Mouse (Mus musculus): ENCODE data around the gene Mx1. TPM values are rescaled to one million over a fixed set of nuclear protein-coding genes. Genes with fewer than 3 reads are reported as not detected.

The Mx1 gene
- total and polyA plus RNA-seq, 2 experiments from 2014 or later = 0.22 to 0.80 TPM

DNA sequence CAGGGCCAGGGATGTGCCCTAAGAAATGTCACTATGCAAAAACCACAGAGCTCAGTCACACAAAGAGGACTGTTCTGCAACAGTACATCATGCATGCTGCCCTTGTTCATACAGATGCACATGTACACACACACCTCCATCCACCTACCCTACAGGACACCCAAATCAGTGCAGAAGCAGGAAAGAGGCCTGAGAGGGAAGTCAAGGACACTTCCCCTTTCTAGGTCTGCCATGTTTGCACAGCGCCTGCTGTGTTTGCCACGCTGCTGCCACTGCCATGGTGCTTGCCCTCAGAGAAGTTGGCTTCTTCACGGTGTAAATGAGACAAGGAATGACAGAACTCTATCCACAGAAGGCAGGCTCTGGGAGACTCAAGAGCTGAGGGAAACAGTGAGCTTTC is 41.1 kb upstream of the Mx1 start:
- H3K9ac ChIP-seq (replicated peaks; ENCODE audit: low read depth, low read length) = no peak overlapping the region
- DNase-seq (ENCODE audit: low spot score) (no peak), ATAC-seq (ENCODE audit: insufficient read depth, low read depth) (no peak)
- H3K4me1 ChIP-seq (ENCODE audit: control insufficient read depth, insufficient read depth) = no peaks in the 10 kb centered on the region
- no peaks in the 10 kb centered on the region for H3K27me3 ChIP-seq (ENCODE audit: control insufficient read depth, insufficient read depth, low read length)
- TF ChIP-seq CTCF (IDR thresholded peaks at IDR 0.05; ENCODE audit: low read depth) (no peak), EP300 (IDR thresholded peaks at IDR 0.05; ENCODE audit: low read depth) (no peak)
- no peaks in the 10 kb centered on the region for H3K36me3 ChIP-seq (replicated peaks; ENCODE audit: control insufficient read depth, insufficient read depth, low read length)
- H3K9me3 ChIP-seq (replicated peaks; ENCODE audit: control insufficient read depth, low read length) = no peaks in the 10 kb centered on the region
- H3K4me2 ChIP-seq (ENCODE audit: low read depth, low read length) = no peak overlapping the region
- 79% methylated on average over 3 of the region's 3 CpGs for WGBS
- H3K27ac ChIP-seq (ENCODE audit: low read depth) = no peak overlapping the region
- H3K4me3 ChIP-seq (ENCODE audit: low read depth, low read length) = no peak overlapping the region

DNA sequence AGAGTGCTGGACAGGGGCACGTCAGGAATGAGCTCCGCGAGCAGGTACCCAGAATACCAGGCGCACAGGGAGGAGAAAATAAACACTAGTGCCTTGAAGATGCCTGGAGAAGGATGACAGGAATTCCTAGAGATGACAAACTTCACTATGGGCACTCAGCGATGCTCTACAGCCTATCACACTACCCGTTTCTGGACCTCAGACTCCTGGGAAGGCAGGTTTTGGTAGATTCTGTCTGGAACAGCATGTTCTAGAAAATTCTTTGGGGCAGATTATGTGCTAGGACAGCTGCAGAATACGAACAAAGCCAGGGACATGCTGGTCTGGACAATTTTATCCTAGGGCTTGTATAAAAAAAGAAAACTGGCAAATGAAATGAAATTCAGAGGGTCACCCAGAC is 38.2 kb upstream of the Mx1 start:
- ATAC-seq (ENCODE audit: insufficient read depth, low read depth) = no peak
- Histone ChIP-seq H3K4me3 (ENCODE audit: low read depth, low read length) (no peak overlapping the region), H3K9ac (replicated peaks; ENCODE audit: low read depth, low read length) (no peak overlapping the region), H3K4me1 (ENCODE audit: control insufficient read depth, insufficient read depth) (no peaks in the 10 kb centered on the region), H3K9me3 (replicated peaks; ENCODE audit: control insufficient read depth, low read length) (no peaks in the 10 kb centered on the region), H3K27me3 (ENCODE audit: control insufficient read depth, insufficient read depth, low read length) (no peaks in the 10 kb centered on the region), H3K36me3 (replicated peaks; ENCODE audit: control insufficient read depth, insufficient read depth, low read length) (no peaks in the 10 kb centered on the region), H3K27ac (ENCODE audit: low read depth) (no peak overlapping the region), H3K4me2 (ENCODE audit: low read depth, low read length) (no peak overlapping the region)
- no peak for TF ChIP-seq EP300 (IDR thresholded peaks at IDR 0.05; ENCODE audit: low read depth)
- no peak for TF ChIP-seq CTCF (IDR thresholded peaks at IDR 0.05; ENCODE audit: low read depth)
- WGBS = 81% methylated on average over 7 of the region's 7 CpGs
- DNase-seq (ENCODE audit: low spot score) = no peak

GRCm38 (mm10) chr16:97499450-97499849 is 36.7 kb upstream of the Mx1 start:
- 84% methylated on average over 7 of the region's 7 CpGs for WGBS
- no peak overlapping the region for H3K9ac ChIP-seq (replicated peaks; ENCODE audit: low read depth, low read length)
- no peak overlapping the region for H3K27ac ChIP-seq (ENCODE audit: low read depth)
- no peak overlapping the region for H3K4me2 ChIP-seq (ENCODE audit: low read depth, low read length)
- ATAC-seq (ENCODE audit: insufficient read depth, low read depth) (no peak), DNase-seq (ENCODE audit: low spot score) (no peak)
- H3K4me3 ChIP-seq (ENCODE audit: low read depth, low read length) = no peak overlapping the region
- no peaks in the 10 kb centered on the region for H3K9me3 ChIP-seq (replicated peaks; ENCODE audit: control insufficient read depth, low read length)
- H3K36me3 ChIP-seq (replicated peaks; ENCODE audit: control insufficient read depth, insufficient read depth, low read length) = no peaks in the 10 kb centered on the region
- TF ChIP-seq EP300 (IDR thresholded peaks at IDR 0.05; ENCODE audit: low read depth) (no peak), CTCF (IDR thresholded peaks at IDR 0.05; ENCODE audit: low read depth) (no peak)
- H3K27me3 ChIP-seq (ENCODE audit: control insufficient read depth, insufficient read depth, low read length) = no peaks in the 10 kb centered on the region
- no peaks in the 10 kb centered on the region for H3K4me1 ChIP-seq (ENCODE audit: control insufficient read depth, insufficient read depth)

GRCm38 (mm10) chr16:97498139-97498538 is 35.4 kb upstream of the Mx1 start:
- no peak overlapping the region for H3K9ac ChIP-seq (replicated peaks; ENCODE audit: low read depth, low read length)
- no peak for ATAC-seq (ENCODE audit: insufficient read depth, low read depth)

DNA sequence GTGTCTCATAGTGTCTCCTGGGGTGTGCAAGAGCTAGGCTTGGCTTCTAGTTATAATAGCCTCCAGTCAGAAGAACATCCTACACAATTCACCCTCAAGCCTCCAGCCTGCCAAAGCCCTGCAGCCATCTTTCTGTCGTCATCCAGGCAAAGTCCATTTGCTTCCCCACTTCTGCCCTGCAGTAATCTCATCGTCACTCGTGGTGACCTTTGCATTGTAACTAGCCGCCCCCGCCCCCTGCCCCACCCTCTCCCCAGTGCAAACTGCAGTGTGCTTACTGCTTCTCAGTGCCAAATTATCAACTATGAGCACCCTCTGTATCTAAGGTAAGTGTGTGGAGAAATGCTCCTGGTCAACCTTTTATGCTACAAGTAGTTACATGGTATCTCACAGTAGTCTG is 35.0 kb upstream of the Mx1 start:
- no peak for DNase-seq (ENCODE audit: low spot score)
- Histone ChIP-seq H3K27ac (ENCODE audit: low read depth) (no peak overlapping the region), H3K36me3 (replicated peaks; ENCODE audit: control insufficient read depth, insufficient read depth, low read length) (no peaks in the 10 kb centered on the region), H3K4me2 (ENCODE audit: low read depth, low read length) (no peak overlapping the region), H3K4me3 (ENCODE audit: low read depth, low read length) (no peak overlapping the region), H3K27me3 (ENCODE audit: control insufficient read depth, insufficient read depth, low read length) (no peaks in the 10 kb centered on the region), H3K9me3 (replicated peaks; ENCODE audit: control insufficient read depth, low read length) (no peaks in the 10 kb centered on the region), H3K4me1 (ENCODE audit: control insufficient read depth, insufficient read depth) (no peaks in the 10 kb centered on the region), H3K9ac (replicated peaks; ENCODE audit: low read depth, low read length) (no peak overlapping the region)
- TF ChIP-seq CTCF (IDR thresholded peaks at IDR 0.05; ENCODE audit: low read depth) (no peak), EP300 (IDR thresholded peaks at IDR 0.05; ENCODE audit: low read depth) (no peak)
- no peak for ATAC-seq (ENCODE audit: insufficient read depth, low read depth)
- WGBS = 45% methylated on average over 5 of the region's 5 CpGs

More at GRCm38 (mm10) chr16:97498139-97498538, 35.4 kb upstream of the Mx1 start:
- Histone ChIP-seq H3K27me3 (ENCODE audit: control insufficient read depth, insufficient read depth, low read length) (no peaks in the 10 kb centered on the region), H3K4me2 (ENCODE audit: low read depth, low read length) (no peak overlapping the region), H3K9me3 (replicated peaks; ENCODE audit: control insufficient read depth, low read length) (no peaks in the 10 kb centered on the region), H3K27ac (ENCODE audit: low read depth) (no peak overlapping the region), H3K4me1 (ENCODE audit: control insufficient read depth, insufficient read depth) (no peaks in the 10 kb centered on the region), H3K4me3 (ENCODE audit: low read depth, low read length) (no peak overlapping the region), H3K36me3 (replicated peaks; ENCODE audit: control insufficient read depth, insufficient read depth, low read length) (no peaks in the 10 kb centered on the region)
- no peak for DNase-seq (ENCODE audit: low spot score)
- TF ChIP-seq CTCF (IDR thresholded peaks at IDR 0.05; ENCODE audit: low read depth) = no peak
- no peak for TF ChIP-seq EP300 (IDR thresholded peaks at IDR 0.05; ENCODE audit: low read depth)
- WGBS = 82% methylated on average over 3 of the region's 3 CpGs

GRCm38 (mm10) chr16:97496026-97496425 is 33.3 kb upstream of the Mx1 start:
- H3K36me3 ChIP-seq (replicated peaks; ENCODE audit: control insufficient read depth, insufficient read depth, low read length) = no peaks in the 10 kb centered on the region
- H3K4me3 ChIP-seq (ENCODE audit: low read depth, low read length) = no peak overlapping the region
- H3K9me3 ChIP-seq (replicated peaks; ENCODE audit: control insufficient read depth, low read length) = no peaks in the 10 kb centered on the region
- ATAC-seq (ENCODE audit: insufficient read depth, low read depth) (no peak), DNase-seq (ENCODE audit: low spot score) (no peak)
- H3K4me2 ChIP-seq (ENCODE audit: low read depth, low read length) = no peak overlapping the region
- 53% methylated on average over 3 of the region's 3 CpGs for WGBS
- H3K4me1 ChIP-seq (ENCODE audit: control insufficient read depth, insufficient read depth) = no peaks in the 10 kb centered on the region
- no peak overlapping the region for H3K27ac ChIP-seq (ENCODE audit: low read depth)
- no peaks in the 10 kb centered on the region for H3K27me3 ChIP-seq (ENCODE audit: control insufficient read depth, insufficient read depth, low read length)
- TF ChIP-seq CTCF (IDR thresholded peaks at IDR 0.05; ENCODE audit: low read depth) (no peak), EP300 (IDR thresholded peaks at IDR 0.05; ENCODE audit: low read depth) (no peak)
- H3K9ac ChIP-seq (replicated peaks; ENCODE audit: low read depth, low read length) = no peak overlapping the region
